Mouse (Mus musculus) small intestine, adult 2 months (tissue): ENCODE data around the gene Macrod1. TPM values are rescaled to one million over a fixed set of nuclear protein-coding genes. Genes with fewer than 3 reads are reported as not detected.
A peak's percentile ranks its signal among the peaks of the same experiment; 100 is the strongest.

Experiments used
- H3K27ac ChIP-seq: fragments of 200-500 bp; 2 replicates; pipeline ENCODE4 v1.5.1; 2012; ENCODE audit warnings: low read depth, low read length, control low read depth, inconsistent platforms; ENCODE audit not compliant: insufficient read depth
- H3K27me3 ChIP-seq: fragments of 200-500 bp; 2 replicates; pipeline ENCODE4 v1.6.1; 2012; ENCODE audit warnings: mild to moderate bottlenecking, moderate library complexity, low read length, inconsistent platforms; ENCODE audit not compliant: control insufficient read depth, insufficient read depth
- H3K36me3 ChIP-seq: fragments of 200-500 bp; 2 replicates; pipeline ENCODE4 v1.6.1; 2012; ENCODE audit warnings: mild to moderate bottlenecking, low read length, control low read depth, inconsistent platforms; ENCODE audit not compliant: control insufficient read depth, insufficient read depth
- H3K4me1 ChIP-seq: fragments of 200-500 bp; 2 replicates; pipeline ENCODE4 v1.6.1; 2012; ENCODE audit warnings: low read length, inconsistent platforms, mixed read lengths; ENCODE audit not compliant: control insufficient read depth, insufficient read depth, insufficient read length
- H3K4me3 ChIP-seq: fragments of 200-500 bp; 2 replicates; pipeline ENCODE4 v1.5.1; 2012; ENCODE audit warnings: low read depth, mild to moderate bottlenecking, control low read depth, inconsistent platforms, low read length, moderate library complexity
- CTCF ChIP-seq: fragments of 200-500 bp; IDR thresholded peaks from 2 replicates; pipeline ENCODE4 v1.5.1; 2012; ENCODE audit warnings: low read depth, mild to moderate bottlenecking, control low read depth, inconsistent platforms, low read length, moderate library complexity, mixed read lengths; ENCODE audit not compliant: insufficient replicate concordance, insufficient read length; ENCODE audit errors: extremely low read depth
- POLR2A ChIP-seq: fragments of 200-500 bp; IDR thresholded peaks from 2 replicates; pipeline ENCODE4 v1.6.1; 2012; ENCODE audit warnings: low read depth, mild to moderate bottlenecking, control low read depth, inconsistent platforms, low read length, moderate library complexity
- WGBS: fragments of 180-500 bp; shearing (Covaris S2); methylation state at CpG from one replicate; pipeline ENCODE4 v1.1.7; 2018; 5-methylcytosine and 5-hydroxymethylcytosine counted together
- polyA plus RNA-seq: library from polyadenylated mRNA; depleted of rRNA; stranded (reverse); fragments of >200 nt; gene quantifications from 2 replicates; pipeline ENCODE4 v1.2.3, GENCODE M21; 2012

The Macrod1 gene
- polyA plus RNA-seq, 1 experiment = 37.2 TPM

DNA sequence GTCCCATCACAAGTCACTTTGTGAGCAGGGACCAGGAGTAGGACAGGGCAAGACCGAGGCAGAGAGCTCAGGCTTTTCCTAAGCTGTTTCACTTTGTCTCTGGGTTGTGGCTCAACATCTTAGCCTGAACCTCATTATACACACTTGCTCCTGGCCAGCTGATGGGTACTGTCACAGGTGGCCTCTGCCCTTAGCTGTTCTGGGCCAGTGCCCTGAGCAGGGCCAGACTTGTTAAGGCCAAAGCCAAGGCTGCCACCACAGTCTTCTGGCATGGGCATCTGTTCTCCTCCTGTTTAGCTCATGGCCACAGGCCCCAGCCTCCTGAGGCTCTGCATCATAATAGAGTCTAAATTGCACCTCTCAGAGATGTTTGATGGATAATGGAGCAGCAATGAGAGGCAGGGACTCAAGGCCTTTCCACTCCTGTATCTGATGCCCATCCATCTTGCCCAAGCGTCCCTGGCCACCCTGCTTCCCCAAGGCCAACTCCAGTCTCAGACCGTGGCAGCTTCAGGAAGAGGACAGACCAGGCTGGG is 43.1 kb downstream of the Macrod1 start:
- H3K27ac ChIP-seq = no peak overlapping the region
- H3K4me1 ChIP-seq = peaks cover 3% of the 10 kb centered on the region; the same call in 1 of the 2 replicates
- 85% methylated on average over 3 of the region's 3 CpGs for WGBS
- no peaks in the 10 kb centered on the region for H3K27me3 ChIP-seq
- H3K36me3 ChIP-seq = no peaks in the 10 kb centered on the region
- TF ChIP-seq CTCF (no peak), POLR2A (no peak)
- H3K4me3 ChIP-seq = no peak overlapping the region

DNA sequence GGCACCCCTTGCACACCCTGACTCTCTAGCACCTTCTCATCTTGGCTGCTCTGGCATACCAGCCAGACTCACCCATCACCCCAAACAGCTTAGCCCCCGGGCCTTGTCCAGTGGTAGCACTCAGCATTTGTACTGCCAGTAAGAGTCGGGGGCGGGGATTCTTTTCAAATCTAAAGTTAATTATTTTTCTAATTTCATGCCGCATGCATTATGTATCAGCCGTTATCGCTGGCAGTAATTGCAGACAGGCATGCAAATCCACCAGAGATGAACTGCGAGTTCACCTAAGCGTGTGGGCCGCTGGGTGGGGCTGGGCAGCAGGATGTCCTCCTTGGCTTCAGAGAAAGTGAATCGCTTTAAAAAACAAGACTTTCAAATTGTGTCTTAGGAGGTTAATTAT is 45.4 kb downstream of the Macrod1 start:
- peaks cover 3% of the 10 kb centered on the region; the same call in 1 of the 2 replicates for H3K4me1 ChIP-seq
- 92% methylated on average over 10 of the region's 10 CpGs for WGBS
- TF ChIP-seq POLR2A = no peak
- TF ChIP-seq CTCF = no peak
- no peaks in the 10 kb centered on the region for H3K27me3 ChIP-seq
- H3K27ac ChIP-seq = no peak overlapping the region
- no peaks in the 10 kb centered on the region for H3K36me3 ChIP-seq
- no peak overlapping the region for H3K4me3 ChIP-seq

DNA sequence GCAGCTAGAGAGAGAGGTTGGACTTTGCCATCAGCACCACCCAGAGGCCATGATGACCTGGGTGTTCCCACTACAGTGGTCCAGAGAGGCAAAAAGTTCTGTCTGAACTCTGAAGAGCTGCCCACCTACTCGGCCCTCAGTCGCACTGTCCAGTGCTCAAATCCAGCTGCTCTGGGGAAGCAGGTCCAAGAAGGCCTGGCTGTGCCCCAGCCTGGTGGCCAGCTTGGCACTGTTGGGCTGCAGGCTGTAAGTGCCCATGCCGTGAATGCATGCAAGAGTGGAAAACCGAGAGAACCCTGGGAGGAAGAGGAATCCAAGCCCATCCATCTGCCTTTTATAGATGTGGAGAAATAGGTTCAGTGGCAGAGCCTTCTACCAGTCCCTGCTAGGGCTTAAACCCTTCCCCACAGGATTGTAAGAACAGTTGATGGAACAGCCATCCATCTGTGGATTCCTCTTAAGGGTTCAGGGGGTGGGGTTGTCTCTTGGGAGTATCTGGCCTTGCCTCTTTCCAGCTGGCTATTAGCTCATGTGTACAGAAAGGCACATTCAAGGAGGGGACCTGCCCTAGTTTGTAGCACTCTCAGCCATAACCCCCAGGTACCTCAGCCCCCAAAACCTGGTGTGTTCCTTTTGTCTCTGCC is 46.9 kb downstream of the Macrod1 start:
- H3K27ac ChIP-seq = no peak overlapping the region
- no peaks in the 10 kb centered on the region for H3K36me3 ChIP-seq
- 75% methylated on average over 4 of the region's 4 CpGs for WGBS
- H3K27me3 ChIP-seq = no peaks in the 10 kb centered on the region
- H3K4me3 ChIP-seq = 0 out of 2 replicates have a peak overlapping the region, but pooled peaks have one; percentile 10
- no peak for TF ChIP-seq CTCF
- TF ChIP-seq POLR2A = no peak
- H3K4me1 ChIP-seq = peaks cover 3% of the 10 kb centered on the region; the same call in 1 of the 2 replicates

DNA sequence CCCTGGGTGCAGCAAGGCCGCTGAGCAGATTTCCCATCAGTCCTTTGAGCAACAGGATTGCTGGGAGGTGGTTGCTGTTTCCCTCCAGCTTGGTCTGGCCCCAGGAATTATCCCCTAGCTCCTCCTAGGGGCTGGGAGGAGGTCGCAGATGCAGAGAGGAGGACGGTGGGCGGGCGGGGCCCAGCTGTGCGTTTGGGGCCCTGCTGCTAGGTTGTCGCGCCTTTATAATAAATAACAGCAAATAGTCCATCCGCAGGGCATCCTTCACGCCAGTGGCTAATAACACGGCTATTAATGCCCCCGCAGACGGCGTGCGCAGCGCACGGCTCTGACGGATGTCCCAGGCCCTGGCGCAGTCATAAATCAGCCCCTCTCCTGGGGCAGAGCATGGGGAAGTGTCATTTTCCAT is 47.4 kb downstream of the Macrod1 start:
- WGBS = 68% methylated on average over 19 of the region's 19 CpGs
- Histone ChIP-seq H3K4me1 (peaks cover 3% of the 10 kb centered on the region; the same call in 1 of the 2 replicates), H3K4me3 (0 out of 2 replicates have a peak overlapping the region, but pooled peaks have one; percentile 10), H3K27me3 (no peaks in the 10 kb centered on the region), H3K36me3 (no peaks in the 10 kb centered on the region), H3K27ac (no peak overlapping the region)
- no peak for TF ChIP-seq POLR2A
- TF ChIP-seq CTCF = no peak

DNA sequence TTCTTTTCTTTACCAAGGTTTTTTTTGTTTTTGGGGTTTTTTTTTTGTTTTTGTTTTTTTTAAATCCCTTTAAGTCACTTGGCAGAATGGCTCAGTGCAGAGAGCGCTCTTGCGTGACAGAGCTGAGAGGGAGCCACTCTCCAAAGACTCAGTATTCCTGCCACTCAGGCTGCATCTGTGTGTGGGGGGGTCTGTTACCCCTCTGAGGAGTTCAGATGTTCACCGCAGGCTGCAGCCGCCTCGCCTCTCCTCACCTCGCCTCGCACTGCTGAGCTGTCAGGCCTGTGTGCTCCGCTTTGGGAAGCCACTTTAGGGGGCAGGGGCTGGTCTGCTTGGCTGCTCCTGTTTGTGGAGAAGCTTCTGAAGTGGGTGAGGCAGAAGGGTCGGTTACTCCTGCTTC is 48.9 kb downstream of the Macrod1 start, which contains the start of gene Flrt1:
TSS of gene Flrt1 (minus strand) at position 186 of the 400 bp plus-strand sequence.
- TF ChIP-seq POLR2A (no peak), CTCF (no peak)
- H3K4me1 ChIP-seq = peaks cover 7% of the 10 kb centered on the region
- no peak within 1 kb of the TSS for H3K27ac ChIP-seq
- 92% methylated on average over 9 of the region's 9 CpGs for WGBS
- H3K27me3 ChIP-seq = no peaks in the 10 kb centered on the region
- H3K4me3 ChIP-seq = no peak within 1 kb of the TSS
- no peaks in the 10 kb centered on the region for H3K36me3 ChIP-seq

DNA sequence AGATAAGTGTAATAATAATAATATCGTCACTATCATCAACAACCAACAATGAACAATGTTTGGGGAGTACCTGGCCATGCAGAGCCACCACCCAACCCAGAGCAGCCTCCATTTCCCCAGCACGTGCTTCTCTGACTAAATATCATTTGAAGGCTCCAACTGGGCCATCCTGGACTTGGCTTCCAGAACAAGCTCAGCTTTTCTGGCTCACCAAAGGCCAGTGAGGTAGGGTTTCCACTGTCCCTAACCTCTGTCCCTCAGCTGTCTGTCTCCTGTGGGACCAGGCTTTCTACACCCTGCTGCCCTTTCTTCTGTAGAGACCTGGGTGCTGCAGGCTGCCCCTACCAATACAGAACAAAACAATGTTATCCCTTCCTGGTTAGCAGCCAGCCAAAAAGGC is 50.0 kb downstream of the Macrod1 start:
- H3K27ac ChIP-seq = no peak overlapping the region
- TF ChIP-seq CTCF (no peak), POLR2A (no peak)
- H3K27me3 ChIP-seq = no peaks in the 10 kb centered on the region
- no peak overlapping the region for H3K4me3 ChIP-seq
- H3K4me1 ChIP-seq = peaks cover 16% of the 10 kb centered on the region
- no peaks in the 10 kb centered on the region for H3K36me3 ChIP-seq
- WGBS = 83% methylated on average over 2 of the region's 2 CpGs

DNA sequence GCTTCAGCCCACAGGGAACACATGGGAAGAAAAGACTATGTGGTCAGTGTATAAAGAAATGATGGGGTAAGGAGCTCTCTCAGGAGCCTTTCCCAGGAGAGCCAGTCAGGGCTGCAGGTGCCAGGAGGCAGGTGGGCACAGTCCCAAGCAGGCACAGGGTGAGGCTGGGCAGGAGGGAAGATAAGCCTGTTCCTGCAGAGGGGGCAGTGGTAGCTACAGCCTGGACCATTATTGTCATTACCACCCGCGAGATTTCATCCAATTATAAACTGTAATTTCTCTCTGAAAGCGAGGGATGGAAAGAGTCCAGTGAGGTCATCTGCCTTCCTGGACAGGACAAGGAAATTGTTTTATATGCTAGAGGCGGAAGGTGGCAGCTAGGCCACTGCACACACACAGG is 50.6 kb downstream of the Macrod1 start:
- WGBS = 81% methylated on average over 4 of the region's 4 CpGs
- no peak for TF ChIP-seq POLR2A
- TF ChIP-seq CTCF = no peak
- no peak overlapping the region for H3K27ac ChIP-seq
- H3K4me3 ChIP-seq = no peak overlapping the region
- H3K4me1 ChIP-seq = peaks cover 16% of the 10 kb centered on the region
- H3K36me3 ChIP-seq = no peaks in the 10 kb centered on the region
- no peaks in the 10 kb centered on the region for H3K27me3 ChIP-seq
